Mouse (Mus musculus): ENCODE measurements at regions not wholly inside any gene's neighbourhood (a gene's known extent, or its start where the extent isn't known, plus 50 kb on each side); places are given as distances from the start of the nearest gene placed in this dataset.

- in situ Hi-C loops (cut with MboI, MseI), result no loop called here
Observed at GRCm38 (mm10) chr16:68704569-68704968, 1083.9 kb upstream of the Cadm2 start.

- in situ Hi-C loops (cut with MboI, MseI), result loop anchor here (10.0 kb wide), 1 partner anchor 248 kb away; no protein-coding TSS in a partner anchor
Observed at GRCm38 (mm10) chr16:68666972-68667538, 1046.3 kb upstream of the Cadm2 start.

- in situ Hi-C loops (cut with MboI, MseI), result loop anchor here (10.0 kb wide), 1 partner anchor 694 kb away; no protein-coding TSS in a partner anchor
Observed at GRCm38 (mm10) chr16:68658436-68658835, 1037.7 kb upstream of the Cadm2 start.

- in situ Hi-C loops (cut with MboI, MseI), result no loop called here
Observed at GRCm38 (mm10) chr16:68627976-68628375, 1007.3 kb upstream of the Cadm2 start.

- in situ Hi-C loops (cut with MboI, MseI), result no loop called here
Observed at GRCm38 (mm10) chr16:68614041-68614440, 993.3 kb upstream of the Cadm2 start.
